In the genomic region with DNA sequence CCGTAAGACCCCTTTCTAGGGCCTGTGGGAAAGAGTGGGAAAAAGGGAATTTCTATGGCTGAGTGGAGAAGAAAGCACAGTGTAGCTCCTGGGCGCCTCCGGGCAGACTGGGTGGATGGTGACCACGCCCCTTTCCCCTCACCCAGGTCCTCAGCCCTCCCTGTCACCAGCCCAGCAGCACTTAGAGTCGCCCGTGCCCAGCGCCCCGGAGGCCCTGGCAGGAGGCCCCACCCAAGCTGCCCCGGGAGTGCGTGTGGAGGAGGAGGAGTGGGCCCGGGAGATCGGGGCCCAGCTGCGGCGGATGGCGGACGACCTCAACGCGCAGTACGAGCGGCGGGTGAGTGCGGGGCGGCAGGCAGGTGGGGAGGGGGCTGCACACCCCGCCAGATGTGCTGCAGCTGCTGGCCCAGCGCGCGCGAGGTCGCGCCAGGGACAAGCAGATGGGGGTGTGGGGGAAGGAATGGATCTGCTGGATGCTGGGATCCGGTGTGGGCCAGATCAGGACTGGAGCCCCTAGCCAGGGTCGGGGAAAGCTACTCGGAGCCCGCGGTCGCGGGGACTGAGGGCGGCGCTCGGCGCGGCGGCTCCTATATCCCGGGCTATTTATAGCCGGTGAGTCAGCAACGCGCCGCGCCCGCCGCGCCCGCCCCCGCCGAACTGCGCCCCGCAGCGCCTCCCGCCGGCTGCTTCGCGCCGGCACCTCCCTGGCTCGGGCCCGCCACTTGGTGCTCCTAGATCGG, we compare ENCODE assay signal across 8 mouse cellular contexts. TPM values are rescaled to one million over a fixed set of nuclear protein-coding genes. Genes with fewer than 3 reads are reported as not detected.
DNase-seq lines count a peak whose midpoint lies in the region; ATAC-seq lines count a peak whose summit lies in the region.

No protein-coding gene starts in this region.

- peak overlapping the region; percentile 95 for H3K4me3 ChIP-seq in hindbrain, embryonic 10.5 days

- ATAC-seq in frontal cortex, adult (ENCODE audit: low TSS enrichment): peak; percentile 41

- H3K9me3 ChIP-seq in hindbrain, embryonic 10.5 days: no peaks in the 10 kb centered on the region

- peaks cover 26% of the 10 kb centered on the region for H3K36me3 ChIP-seq in hindbrain, embryonic 10.5 days

- peak; percentile 89 for DNase-seq in Muller cell, postnatal 12 days (ENCODE audit: inconsistent ontology term)
- peak; percentile 82 for DNase-seq in cerebellum, adult 8-10 months
- DNase-seq in hindbrain, embryonic 10.5 days (ENCODE audit: low spot score): peak; percentile 83
- peak; percentile 59 to 69 for DNase-seq in layer of hippocampus, postnatal 14 days (ENCODE audit: low spot score in 2 of 2)
- DNase-seq in lung, postnatal 25 days (ENCODE audit: low spot score): peak; percentile 85
- peak; percentile 80 for DNase-seq in ovary, postnatal 36 days (ENCODE audit: low spot score)
- peak; percentile 68 to 72 for DNase-seq in thymus, postnatal 36 days

- peaks cover 61% of the 10 kb centered on the region for H3K4me1 ChIP-seq in hindbrain, embryonic 10.5 days (replicated peaks)

- H3K27ac ChIP-seq in hindbrain, embryonic 10.5 days: peak overlapping the region; percentile 100

- no peaks in the 10 kb centered on the region for H3K27me3 ChIP-seq in hindbrain, embryonic 10.5 days (ENCODE audit: insufficient read depth, poor library complexity, severe bottlenecking)

- under 1% methylated on average over 66 of the region's 66 CpGs for WGBS in hindbrain, embryonic 10.5 days

RNA-seq across cellular contexts. Expression of gene Bbc3, which starts 5.5 kb away (rescaled TPM):
- polyA plus RNA-seq in hindbrain, embryonic 10.5 days (2016; fragmentation: Nextera tagmentation; extraction: Ambion mirVana): 17.6 and 19.1 TPM in 2 replicates
- 10 to 100 TPM; 16.6 to 20.4 TPM for total RNA-seq in layer of hippocampus, postnatal 14 days (2021)

RNA-seq across cellular contexts. Expression of gene Ccdc9, which starts 27.1 kb away (rescaled TPM):
- 32.2 and 37.4 TPM in 2 replicates for polyA plus RNA-seq in hindbrain, embryonic 10.5 days (2016; fragmentation: Nextera tagmentation; extraction: Ambion mirVana)
- total RNA-seq in layer of hippocampus, postnatal 14 days (2021): 10 to 100 TPM; 84.3 to 84.5 TPM

RNA-seq across cellular contexts. Expression of gene Inafm1, which starts 40.2 kb away (rescaled TPM):
- polyA plus RNA-seq in hindbrain, embryonic 10.5 days (2016; fragmentation: Nextera tagmentation; extraction: Ambion mirVana): 7.7 and 13.0 TPM in 2 replicates
- total RNA-seq in layer of hippocampus, postnatal 14 days (2021): 10 to 100 TPM; 28.1 to 31.2 TPM

RNA-seq across cellular contexts. Expression of gene C5ar1, which starts 54.3 kb away (rescaled TPM):
- polyA plus RNA-seq in hindbrain, embryonic 10.5 days (2016; fragmentation: Nextera tagmentation; extraction: Ambion mirVana): 0.96 and 0.97 TPM in 2 replicates
- total RNA-seq in layer of hippocampus, postnatal 14 days (2021): 1 to 10 TPM in 1 of 2 experiments, under 1 TPM in 1; 0.74 to 2.0 TPM

Comparison
In these comparisons a context has a peak if more than half of its experiments do, and no peak if none do; other contexts are left out.
1. Peak in every context shown above with its lines: DNase-seq, ATAC-seq, H3K4me3 ChIP-seq and H3K27ac ChIP-seq.